Mouse (Mus musculus) naive thymus-derived CD4-positive, alpha-beta T cell, adult 5 months (primary cell): Measurements from ENCODE around the gene Galr3. TPM values are rescaled to one million over a fixed set of nuclear protein-coding genes. Genes with fewer than 3 reads are reported as not detected.

Experiments used
- polyA plus RNA-seq: library from polyadenylated mRNA; unstranded; fragments of 100-300 nt; shearing (Covaris generic); gene quantifications from one replicate; pipeline ENCODE4 v1.2.1, GENCODE M21; 2017

The Galr3 gene
- not detected for polyA plus RNA-seq

GRCm38 (mm10) chr15:79041585-79041984 is at the start of gene Galr3:
Gene Galr3, plus strand, starts transcription at chr15:79041885.

GRCm38 (mm10) chr15:79028237-79028738 is 13.4 kb upstream of the Galr3 start, which contains the start of gene H1f0:
Gene H1f0, plus strand, starts transcription at chr15:79028450.

GRCm38 (mm10) chr15:79062376-79063159 is 20.9 kb downstream of the Galr3 start, which contains the start of gene Ankrd54:
Gene Ankrd54, minus strand, starts transcription at chr15:79062893.

GRCm38 (mm10) chr15:79074913-79075532 is 33.3 kb downstream of the Galr3 start, which contains the start of gene Eif3l:
Gene Eif3l, plus strand, starts transcription at chr15:79075179.

Other genes starting within 250 kb of the Galr3 start
- gene Card10, start 238.8 kb upstream of the Galr3 start, polyA plus RNA-seq: 0.26 TPM
- 0.14 TPM for gene Cdc42ep1, start 199.3 kb upstream of the Galr3 start, polyA plus RNA-seq
- not detected for gene Lgals2, start 186.4 kb upstream of the Galr3 start, polyA plus RNA-seq
- 76.2 TPM for gene Gga1, start 164.7 kb upstream of the Galr3 start, polyA plus RNA-seq
- gene Gm49510, start 142.2 kb upstream of the Galr3 start, polyA plus RNA-seq: 1.9 TPM
- gene Sh3bp1, start 142.1 kb upstream of the Galr3 start, polyA plus RNA-seq: 194 TPM
- 10.2 TPM for gene Pdxp, start 128.0 kb upstream of the Galr3 start, polyA plus RNA-seq
- 102 TPM for gene Lgals1, start 115.2 kb upstream of the Galr3 start, polyA plus RNA-seq
- 31.9 TPM for gene Nol12, start 107.0 kb upstream of the Galr3 start, polyA plus RNA-seq
- 51.9 TPM for gene Triobp, start 94.2 kb upstream of the Galr3 start, polyA plus RNA-seq
- 11.4 TPM for gene H1f0, start 13.4 kb upstream of the Galr3 start, polyA plus RNA-seq
- gene Ankrd54, start 21.0 kb downstream of the Galr3 start, polyA plus RNA-seq: 51.8 TPM
- 113 TPM for gene Eif3l, start 33.3 kb downstream of the Galr3 start, polyA plus RNA-seq
- gene Micall1, start 67.0 kb downstream of the Galr3 start, polyA plus RNA-seq: 46.2 TPM
- 84.0 TPM for gene Polr2f, start 99.1 kb downstream of the Galr3 start, polyA plus RNA-seq
- 1.6 TPM for gene 1700088E04Rik, start 99.4 kb downstream of the Galr3 start, polyA plus RNA-seq
- gene Sox10, start 123.4 kb downstream of the Galr3 start, polyA plus RNA-seq: not detected
- 33.9 TPM for gene Pick1, start 187.3 kb downstream of the Galr3 start, polyA plus RNA-seq
- 0.29 TPM for gene Gm49486, start 187.5 kb downstream of the Galr3 start, polyA plus RNA-seq
- gene Slc16a8, start 212.9 kb downstream of the Galr3 start, polyA plus RNA-seq: not detected
- gene Baiap2l2, start 243.7 kb downstream of the Galr3 start, polyA plus RNA-seq: 1.7 TPM